Mouse (Mus musculus): ENCODE results near the gene Klhdc10. TPM values are rescaled to one million over a fixed set of nuclear protein-coding genes. Genes with fewer than 3 reads are reported as not detected.

Klhdc10 gene
- polyA plus RNA-seq, 2 experiments from 2014 or later = 2.1 to 2.5 TPM

- peak; percentile 32 for ATAC-seq
Observed at GRCm38 (mm10) chr6:30403465-30403864, 1.8 kb downstream of the Klhdc10 start.

- ATAC-seq = no peak
Observed at GRCm38 (mm10) chr6:30404671-30405070, 3.0 kb downstream of the Klhdc10 start.

- ATAC-seq = no peak
Observed at GRCm38 (mm10) chr6:30408276-30408675, 6.6 kb downstream of the Klhdc10 start.

GRCm38 (mm10) chr6:30409399-30410093, 7.9 kb downstream of the Klhdc10 start:
- ATAC-seq = no peak

- no peak for ATAC-seq
Observed at GRCm38 (mm10) chr6:30411311-30411710, 9.6 kb downstream of the Klhdc10 start.

GRCm38 (mm10) chr6:30416126-30416525, 14.5 kb downstream of the Klhdc10 start:
- ATAC-seq = no peak

GRCm38 (mm10) chr6:30416801-30417200, 15.1 kb downstream of the Klhdc10 start:
- no peak for ATAC-seq

GRCm38 (mm10) chr6:30432461-30433192, 31.0 kb downstream of the Klhdc10 start:
- ATAC-seq = no peak

GRCm38 (mm10) chr6:30436476-30436875, 34.8 kb downstream of the Klhdc10 start:
- no peak for ATAC-seq

GRCm38 (mm10) chr6:30437054-30437453, 35.4 kb downstream of the Klhdc10 start:
- ATAC-seq = no peak

- ATAC-seq = no peak
Observed at GRCm38 (mm10) chr6:30439576-30439975, 37.9 kb downstream of the Klhdc10 start.

GRCm38 (mm10) chr6:30456991-30457390, 55.3 kb downstream of the Klhdc10 start:
- ATAC-seq = no peak

GRCm38 (mm10) chr6:30458626-30459025, 57.0 kb downstream of the Klhdc10 start:
- no peak for ATAC-seq

- ATAC-seq = no peak
Observed at GRCm38 (mm10) chr6:30459056-30459747, 57.5 kb downstream of the Klhdc10 start.

GRCm38 (mm10) chr6:30459811-30460749, 58.4 kb downstream of the Klhdc10 start:
- ATAC-seq = peak; percentile 77

- ATAC-seq = no peak
Observed at GRCm38 (mm10) chr6:30460750-30461446, 59.2 kb downstream of the Klhdc10 start.

- no peak for ATAC-seq
Observed at GRCm38 (mm10) chr6:30461755-30462344, 60.2 kb downstream of the Klhdc10 start.

- no peak for ATAC-seq
Observed at GRCm38 (mm10) chr6:30462822-30463221, 61.2 kb downstream of the Klhdc10 start.

- ATAC-seq = no peak
Observed at GRCm38 (mm10) chr6:30465586-30465985, 63.9 kb downstream of the Klhdc10 start.

GRCm38 (mm10) chr6:30468058-30468457, 66.4 kb downstream of the Klhdc10 start:
- no peak for ATAC-seq

- ATAC-seq = no peak
Observed at GRCm38 (mm10) chr6:30468684-30469083, 67.0 kb downstream of the Klhdc10 start.
